Mouse (Mus musculus) midbrain, postnatal 0 days (tissue): ENCODE measurements around the gene Lrrfip1. TPM values are rescaled to one million over a fixed set of nuclear protein-coding genes. Genes with fewer than 3 reads are reported as not detected.

ENCODE experiments used
- ATAC-seq: fragments of 200-750 bp; cut with Nextera tagmentation; 2 replicates; pipeline ENCODE4 v1.8.0; 2017; ENCODE audit warnings: moderate number of reproducible peaks, mild to moderate bottlenecking, moderate TSS enrichment, moderate library complexity; ENCODE audit not compliant: low FRiP score
- DNase-seq: peaks from one replicate; pipeline ENCODE4 v3.0.0-alpha.2; 2015; ENCODE audit warnings: low spot score
- H3K27ac ChIP-seq: fragments of 300-500 bp; sonication (generic); 2 replicates; pipeline ENCODE4 v1.5.1; 2014; ENCODE audit warnings: low read depth, mild to moderate bottlenecking, low read length, mixed read lengths
- H3K27me3 ChIP-seq: fragments of 300-500 bp; sonication (generic); 2 replicates; pipeline ENCODE4 v1.6.1; 2014; ENCODE audit warnings: low read length, control low read depth, mixed read lengths; ENCODE audit not compliant: insufficient read depth
- H3K36me3 ChIP-seq: fragments of 300-500 bp; sonication (generic); 2 replicates; pipeline ENCODE4 v1.6.1; 2014; ENCODE audit warnings: low read length, control low read depth, mixed read lengths; ENCODE audit not compliant: insufficient read depth
- H3K4me1 ChIP-seq: fragments of 300-500 bp; sonication (generic); 2 replicates; pipeline ENCODE4 v1.6.1; 2014; ENCODE audit warnings: mild to moderate bottlenecking, control low read depth, antibody characterized with exemption, low read length, mixed read lengths; ENCODE audit not compliant: insufficient read depth
- H3K4me2 ChIP-seq: fragments of 300-500 bp; sonication (generic); 2 replicates; pipeline ENCODE4 v1.6.1; 2014; ENCODE audit warnings: low read depth, mild to moderate bottlenecking, low read length, mixed read lengths; ENCODE audit not compliant: poor library complexity, severe bottlenecking
- H3K4me3 ChIP-seq: fragments of 300-500 bp; sonication (generic); 2 replicates; pipeline ENCODE4 v1.5.1; 2014; ENCODE audit warnings: low read depth, mild to moderate bottlenecking, low read length, moderate library complexity
- H3K9ac ChIP-seq: fragments of 300-500 bp; sonication (generic); replicated peaks from 2 replicates; pipeline ENCODE4 v1.6.1; 2014; ENCODE audit warnings: mild to moderate bottlenecking, low read length, moderate library complexity, mixed read lengths; ENCODE audit not compliant: poor library complexity, severe bottlenecking
- H3K9me3 ChIP-seq: fragments of 300-500 bp; sonication (generic); 2 replicates; pipeline ENCODE4 v1.6.1; 2016; ENCODE audit warnings: low read length, control low read depth
- CTCF ChIP-seq: IDR thresholded peaks from 2 replicates; pipeline ENCODE4 v1.5.1; 2016; ENCODE audit warnings: antibody characterized with exemption, mild to moderate bottlenecking
- WGBS: fragments of 180-500 bp; shearing (Covaris S2); extraction: QIAGEN DNeasy Blood & Tissue Kit; methylation state at CpG from one replicate; pipeline ENCODE4 v1.1.7; 2014; 5-methylcytosine and 5-hydroxymethylcytosine counted together
- polyA plus RNA-seq: library from polyadenylated mRNA; unstranded; fragments of >200 nt; fragmentation: Nextera tagmentation; extraction: Ambion mirVana; gene quantifications from 2 replicates; pipeline ENCODE4 v1.2.1, GENCODE M21; 2015
- total RNA-seq: library from RNA; depleted of rRNA; stranded (reverse); fragments of >200 nt; gene quantifications from 2 replicates; pipeline ENCODE4 v1.2.3, GENCODE M21; 2014

Lrrfip1 gene
- total and polyA plus RNA-seq, 2 experiments from 2014 or later = 26.7 to 48.9 TPM

GRCm38 (mm10) chr1:91032393-91032971 lies 33.9 kb downstream of the Lrrfip1 start:
- Histone ChIP-seq H3K27me3 (no peaks in the 10 kb centered on the region), H3K9me3 (no peaks in the 10 kb centered on the region), H3K4me1 (no peaks in the 10 kb centered on the region), H3K4me3 (no peak overlapping the region), H3K9ac (no peak overlapping the region), H3K4me2 (no peak overlapping the region), H3K27ac (no peak overlapping the region), H3K36me3 (no peaks in the 10 kb centered on the region)
- no peak for TF ChIP-seq CTCF
- whole genome bisulfite sequencing = 81% methylated on average over 11 of the region's 11 CpGs
- ATAC-seq (no peak), DNase-seq (no peak)

- 87% methylated on average over 3 of the region's 3 CpGs for WGBS
- DNase-seq (no peak), ATAC-seq (no peak)
These were observed 36.0 kb downstream of the Lrrfip1 start for GRCm38 (mm10) chr1:91034547-91034946.

GRCm38 (mm10) chr1:91035266-91035665 lies 36.7 kb downstream of the Lrrfip1 start:
- Histone ChIP-seq H3K27me3 (no peaks in the 10 kb centered on the region), H3K36me3 (no peaks in the 10 kb centered on the region), H3K4me3 (no peak overlapping the region), H3K4me2 (no peak overlapping the region), H3K4me1 (0 out of 2 replicates have a peak, but pooled peaks cover 3% of the 10 kb centered on the region), H3K27ac (no peak overlapping the region), H3K9me3 (no peaks in the 10 kb centered on the region), H3K9ac (no peak overlapping the region)
- no peak for TF ChIP-seq CTCF
- WGBS = 86% methylated on average over 2 of the region's 2 CpGs
- ATAC-seq (no peak), DNase-seq (no peak)

More at GRCm38 (mm10) chr1:91034547-91034946, 36.0 kb downstream of the Lrrfip1 start:
- no peaks in the 10 kb centered on the region for H3K27me3 ChIP-seq
- no peaks in the 10 kb centered on the region for H3K9me3 ChIP-seq
- no peak overlapping the region for H3K4me2 ChIP-seq
- no peaks in the 10 kb centered on the region for H3K36me3 ChIP-seq
- H3K9ac ChIP-seq = no peak overlapping the region
- no peak overlapping the region for H3K4me3 ChIP-seq
- H3K4me1 ChIP-seq = no peaks in the 10 kb centered on the region
- TF ChIP-seq CTCF = no peak
- no peak overlapping the region for H3K27ac ChIP-seq

- TF ChIP-seq CTCF = no peak
- Histone ChIP-seq H3K4me3 (no peak overlapping the region), H3K4me2 (no peak overlapping the region), H3K27ac (no peak overlapping the region), H3K4me1 (0 out of 2 replicates have a peak, but pooled peaks cover 3% of the 10 kb centered on the region), H3K27me3 (no peaks in the 10 kb centered on the region), H3K36me3 (no peaks in the 10 kb centered on the region), H3K9me3 (no peaks in the 10 kb centered on the region), H3K9ac (no peak overlapping the region)
- WGBS = 86% methylated on average over 4 of the region's 4 CpGs
- no peak for DNase-seq
- no peak for ATAC-seq
These were observed 38.7 kb downstream of the Lrrfip1 start for GRCm38 (mm10) chr1:91037213-91037612.

GRCm38 (mm10) chr1:91038010-91038409 lies 39.5 kb downstream of the Lrrfip1 start:
- WGBS = 88% methylated on average over 6 of the region's 6 CpGs
- Histone ChIP-seq H3K9me3 (no peaks in the 10 kb centered on the region), H3K27ac (no peak overlapping the region), H3K27me3 (no peaks in the 10 kb centered on the region), H3K9ac (no peak overlapping the region), H3K36me3 (no peaks in the 10 kb centered on the region), H3K4me2 (no peak overlapping the region), H3K4me3 (no peak overlapping the region), H3K4me1 (0 out of 2 replicates have a peak, but pooled peaks cover 5% of the 10 kb centered on the region)
- DNase-seq (no peak), ATAC-seq (no peak)
- TF ChIP-seq CTCF = peak; percentile 42

- H3K27me3 ChIP-seq = no peaks in the 10 kb centered on the region
- H3K4me2 ChIP-seq = no peak overlapping the region
- no peak overlapping the region for H3K27ac ChIP-seq
- no peaks in the 10 kb centered on the region for H3K9me3 ChIP-seq
- ATAC-seq = no peak
- no peak for TF ChIP-seq CTCF
- WGBS = 39% methylated on average over 6 of the region's 6 CpGs
- H3K9ac ChIP-seq = no peak overlapping the region
- no peak overlapping the region for H3K4me3 ChIP-seq
- H3K4me1 ChIP-seq = 0 out of 2 replicates have a peak, but pooled peaks cover 6% of the 10 kb centered on the region
- no peaks in the 10 kb centered on the region for H3K36me3 ChIP-seq
- no peak for DNase-seq
These were observed 40.0 kb downstream of the Lrrfip1 start for GRCm38 (mm10) chr1:91038531-91038930.
